In genomic region chr9:33887279-33887678, GRCm38 (mm10) we compare ENCODE assay signal across 13 mouse cellular contexts.
A peak's percentile ranks its signal among the peaks of the same experiment; 100 is the strongest.
DNase-seq lines count a peak whose midpoint lies in the region; ATAC-seq and TF ChIP-seq lines count a peak whose summit lies in the region.
"Had no signal": no experiment of that assay in that cellular context is flagged by ENCODE, and none has a peak within 500 bp of the region (broad histone marks: within the 10 kb centered on the region; RNA-seq: fewer than 3 reads in every experiment).

No protein-coding gene starts in this region.

- no peak overlapping the region for H3K9ac ChIP-seq in kidney, embryonic 16.5 days (replicated peaks; ENCODE audit: low read length)
- no peak overlapping the region for H3K9ac ChIP-seq in midbrain, embryonic 14.5 days (replicated peaks; ENCODE audit: low read length)
- H3K9ac ChIP-seq: embryonic facial prominence, embryonic 12.5 days; forebrain, embryonic 13.5 days; heart, embryonic 13.5 days; liver, embryonic 12.5 days had no signal

- TF ChIP-seq POLR2A in kidney, adult 2 months (IDR thresholded peaks at IDR 0.05; ENCODE audit: low read depth, low read length), result no peak

- WGBS in kidney, adult 2 months, result 24% methylated on average over 2 of the region's 2 CpGs
- WGBS in kidney, embryonic 16.5 days, result 23% methylated on average over 2 of the region's 2 CpGs
- 5% methylated on average over 2 of the region's 2 CpGs for WGBS in midbrain, embryonic 14.5 days

- peak; percentile 86; the same call in 1 of the 2 replicates for ATAC-seq in kidney, embryonic 16.5 days (ENCODE audit: low FRiP score, low TSS enrichment)
- ATAC-seq in midbrain, embryonic 14.5 days (ENCODE audit: low FRiP score, low TSS enrichment), result no peak
- no peak for ATAC-seq in granulocyte monocyte progenitor cell, adult 5-6 weeks (replicated peaks; ENCODE audit: poor library complexity, severe bottlenecking)
- ATAC-seq: forebrain, embryonic 13.5 days; liver, embryonic 12.5 days had no signal

- no peak overlapping the region for H3K4me3 ChIP-seq in kidney, adult 2 months (ENCODE audit: insufficient read depth, low read depth, low read length)
- no peak overlapping the region for H3K4me3 ChIP-seq in kidney, embryonic 16.5 days (ENCODE audit: low read length)
- H3K4me3 ChIP-seq in midbrain, embryonic 14.5 days (replicated peaks; ENCODE audit: low read depth, low read length), result no peak overlapping the region
- H3K4me3 ChIP-seq: embryonic facial prominence, embryonic 12.5 days; forebrain, embryonic 13.5 days; heart, embryonic 13.5 days; liver, embryonic 12.5 days had no signal

- no peak for TF ChIP-seq CTCF in kidney, adult 2 months (conservative IDR thresholded peaks at IDR 0.05; ENCODE audit: insufficient read depth, insufficient read length, low read depth, low read length)

- no peaks in the 10 kb centered on the region for H3K9me3 ChIP-seq in kidney, embryonic 16.5 days (ENCODE audit: low read length)
- H3K9me3 ChIP-seq in midbrain, embryonic 14.5 days (ENCODE audit: control insufficient read depth, low read length), result no peaks in the 10 kb centered on the region
- H3K9me3 ChIP-seq: embryonic facial prominence, embryonic 12.5 days; forebrain, embryonic 13.5 days; heart, embryonic 13.5 days; liver, embryonic 12.5 days had no signal

- peak; percentile 22 for DNase-seq in kidney, adult 2 months
- DNase-seq in kidney, adult 9 months, result no peak
- DNase-seq in embryo, embryonic 10.5 days (ENCODE audit: low spot score), result peak; percentile 19
- DNase-seq in midbrain, embryonic 14.5 days, result peak; percentile 19
- no peak for DNase-seq in cerebellum, adult 18-20 months
- DNase-seq: cerebellum, adult 8-10 months; right cerebral cortex, postnatal 25 days had no signal

- H3K27me3 ChIP-seq in kidney, adult 2 months (replicated peaks; ENCODE audit: control insufficient read depth, insufficient read depth, low read length), result no peaks in the 10 kb centered on the region
- no peaks in the 10 kb centered on the region for H3K27me3 ChIP-seq in kidney, embryonic 16.5 days (ENCODE audit: insufficient read depth, low read length)
- H3K27me3 ChIP-seq in midbrain, embryonic 14.5 days (ENCODE audit: control insufficient read depth, insufficient read depth, low read length), result no peaks in the 10 kb centered on the region
- H3K27me3 ChIP-seq: embryonic facial prominence, embryonic 12.5 days; forebrain, embryonic 13.5 days; heart, embryonic 13.5 days; liver, embryonic 12.5 days had no signal

- no peak overlapping the region for H3K4me2 ChIP-seq in kidney, embryonic 16.5 days (replicated peaks; ENCODE audit: low read depth, low read length)
- H3K4me2 ChIP-seq in midbrain, embryonic 14.5 days (ENCODE audit: low read length), result no peak overlapping the region
- H3K4me2 ChIP-seq: embryonic facial prominence, embryonic 12.5 days; forebrain, embryonic 13.5 days; heart, embryonic 13.5 days; liver, embryonic 12.5 days had no signal

- no peak overlapping the region for H3K27ac ChIP-seq in kidney, adult 2 months (ENCODE audit: insufficient read depth, low read depth, low read length)
- no peak overlapping the region for H3K27ac ChIP-seq in kidney, embryonic 16.5 days (ENCODE audit: low read length)
- H3K27ac ChIP-seq in midbrain, embryonic 14.5 days (replicated peaks; ENCODE audit: low read depth, low read length), result no peak overlapping the region
- H3K27ac ChIP-seq: embryonic facial prominence, embryonic 12.5 days; forebrain, embryonic 13.5 days; heart, embryonic 13.5 days; liver, embryonic 12.5 days had no signal

- H3K36me3 ChIP-seq in kidney, adult 2 months (ENCODE audit: control insufficient read depth, insufficient read depth, low read length), result no peaks in the 10 kb centered on the region
- H3K36me3 ChIP-seq in kidney, embryonic 16.5 days (ENCODE audit: insufficient read depth, low read length), result no peaks in the 10 kb centered on the region
- no peaks in the 10 kb centered on the region for H3K36me3 ChIP-seq in midbrain, embryonic 14.5 days (ENCODE audit: control insufficient read depth, insufficient read depth, low read length)
- H3K36me3 ChIP-seq: embryonic facial prominence, embryonic 12.5 days; heart, embryonic 13.5 days; liver, embryonic 12.5 days had no signal

- no peaks in the 10 kb centered on the region for H3K4me1 ChIP-seq in kidney, adult 2 months (ENCODE audit: control insufficient read depth, insufficient read depth, low read length)
- H3K4me1 ChIP-seq in kidney, embryonic 16.5 days (ENCODE audit: insufficient read depth, low read length), result peaks cover 5% of the 10 kb centered on the region; the same call in 1 of the 2 replicates
- H3K4me1 ChIP-seq in midbrain, embryonic 14.5 days (ENCODE audit: control insufficient read depth, insufficient read depth, low read length), result no peaks in the 10 kb centered on the region
- H3K4me1 ChIP-seq: embryonic facial prominence, embryonic 12.5 days; liver, embryonic 12.5 days had no signal

Comparison
In these comparisons a context has a peak if more than half of its experiments do, and no peak if none do; other contexts are left out.
1. DNase-seq: peak in kidney, adult 2 months (single experiment), embryo, embryonic 10.5 days (single experiment) and midbrain, embryonic 14.5 days (single experiment); none in kidney, adult 9 months (single experiment) and cerebellum, adult 18-20 months (0 of 2).